Mouse (Mus musculus): ENCODE data around the gene Rrp9.
A peak's percentile ranks its signal among the peaks of the same experiment; 100 is the strongest.

Gene Rrp9

GRCm38 (mm10) chr9:106514273-106514672, 38.5 kb downstream of the Rrp9 start, which contains the start of gene Iqcf5:
Gene Iqcf5 (plus strand): TSS chr9:106514573.
- DNase-seq (ENCODE audit: low read depth, low spot score) = no peak

DNA sequence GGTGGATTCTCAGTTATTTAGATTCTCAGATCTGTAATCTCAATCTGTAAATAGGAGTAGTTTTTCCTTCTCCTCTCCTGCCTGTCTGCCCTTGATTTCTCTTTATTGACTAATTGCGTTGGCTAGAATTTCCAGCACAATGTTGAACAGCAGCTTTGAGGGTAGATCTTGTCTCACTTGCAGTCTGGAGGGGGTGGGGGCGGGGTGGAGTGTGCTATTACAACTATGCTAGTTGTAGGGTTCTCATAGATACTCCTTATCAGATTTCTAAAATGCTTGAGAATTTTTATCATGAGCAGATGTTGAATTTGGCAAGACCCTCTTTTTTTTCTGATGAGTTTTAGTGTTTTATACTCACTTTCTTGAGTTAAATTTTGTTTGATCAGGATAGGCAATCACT, 43.7 kb downstream of the Rrp9 start:
- no peak for DNase-seq (ENCODE audit: low read depth, low spot score)

- no peak for DNase-seq (ENCODE audit: low read depth, low spot score)
Measured at GRCm38 (mm10) chr9:106519909-106520308, 44.1 kb downstream of the Rrp9 start.

DNA sequence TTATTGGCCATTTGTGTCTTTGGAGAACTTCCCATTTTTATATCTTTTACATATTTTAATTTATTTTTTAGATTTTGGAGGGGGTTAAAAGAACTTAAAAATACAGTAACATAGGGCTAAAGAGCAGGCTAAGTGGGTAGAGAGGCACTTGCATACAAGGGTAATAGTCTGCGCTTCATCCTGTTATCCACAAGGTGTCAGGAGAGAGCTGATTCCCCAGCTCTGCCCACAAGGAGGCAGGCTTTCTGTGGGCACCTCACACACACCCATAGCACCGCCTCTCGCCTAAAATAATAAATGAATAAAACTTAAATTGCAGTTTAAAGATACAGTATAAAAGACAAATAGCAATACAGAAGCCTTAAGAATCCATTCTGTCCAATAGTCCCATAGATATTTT, 56.1 kb downstream of the Rrp9 start:
- peak; percentile 82 for DNase-seq (ENCODE audit: low read depth, low spot score)

DNA sequence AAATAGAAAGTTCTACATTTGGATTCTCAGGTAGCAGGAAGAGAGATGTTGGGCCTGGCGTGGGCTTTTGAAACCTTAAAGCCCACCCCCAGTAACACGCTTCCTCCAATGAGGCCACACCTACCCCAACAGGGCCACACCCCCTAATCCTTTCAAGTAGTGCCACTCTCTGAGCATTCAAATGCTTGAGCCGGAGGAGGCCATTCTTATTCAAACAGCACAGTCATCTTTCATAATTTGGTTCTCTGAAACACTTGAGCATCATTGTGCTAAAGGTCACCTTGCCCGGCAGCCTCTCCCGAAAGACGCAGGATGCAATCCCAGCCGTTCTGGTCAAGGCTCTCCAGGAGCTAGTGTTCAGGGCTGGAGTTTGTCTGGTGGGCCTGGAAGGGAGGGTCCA, 58.5 kb downstream of the Rrp9 start:
- DNase-seq (ENCODE audit: low read depth, low spot score) = peak; percentile 55

- no peak for DNase-seq (ENCODE audit: low read depth, low spot score)
Measured at GRCm38 (mm10) chr9:106534975-106535374, 59.2 kb downstream of the Rrp9 start.
